Mouse (Mus musculus) testis, adult 2 months (tissue): Measurements from ENCODE around the gene Taar5.

Experiments used
- CTCF ChIP-seq: fragments of 200-500 bp; IDR thresholded peaks from 2 replicates; pipeline ENCODE4 v1.5.1; 2012; ENCODE audit warnings: low read depth, mild to moderate bottlenecking, inconsistent platforms, low read length, moderate library complexity; ENCODE audit not compliant: control insufficient read depth, insufficient read depth, insufficient replicate concordance
- POLR2A ChIP-seq: fragments of 200-500 bp; IDR thresholded peaks from 2 replicates; pipeline ENCODE4 v1.6.1; 2012; ENCODE audit warnings: low read depth, mild to moderate bottlenecking, inconsistent platforms, low read length, moderate library complexity; ENCODE audit not compliant: control insufficient read depth

GRCm38 (mm10) chr10:24007034-24007433 lies 36.5 kb downstream of the Taar5 start:
- TF ChIP-seq POLR2A (no peak), CTCF (no peak)
